Mouse (Mus musculus): ENCODE measurements at regions not wholly inside any gene's neighbourhood (a gene's known extent, or its start where the extent isn't known, plus 50 kb on each side); places are given as distances from the start of the nearest gene placed in this dataset.

GRCm38 (mm10) chr13:37528380-37528779, 183.4 kb downstream of the Ly86 start:
- no peak for DNase-seq (ENCODE audit: low spot score in 2 of 2)

- DNase-seq (ENCODE audit: low spot score in 2 of 2): no peak
Observed at GRCm38 (mm10) chr13:37528876-37529275, 183.9 kb downstream of the Ly86 start.

- DNase-seq (ENCODE audit: low spot score in 2 of 2): peak in 1 of 2 experiments; percentile 50
Observed at GRCm38 (mm10) chr13:37531512-37532183, 186.6 kb downstream of the Ly86 start.

GRCm38 (mm10) chr13:37532596-37533170, 187.7 kb downstream of the Ly86 start:
- DNase-seq (ENCODE audit: low spot score in 2 of 2): no peak

GRCm38 (mm10) chr13:37533851-37534250, 188.8 kb downstream of the Ly86 start:
- no peak for DNase-seq (ENCODE audit: low spot score in 2 of 2)

- DNase-seq (ENCODE audit: low spot score in 2 of 2): no peak
Observed at GRCm38 (mm10) chr13:37537330-37537729, 192.3 kb downstream of the Ly86 start.

- no peak for DNase-seq (ENCODE audit: low spot score in 2 of 2)
Observed at GRCm38 (mm10) chr13:37537793-37538192, 192.8 kb downstream of the Ly86 start.

- DNase-seq (ENCODE audit: low spot score in 2 of 2): no peak
Observed at GRCm38 (mm10) chr13:37540980-37541531, 196.0 kb downstream of the Ly86 start.

GRCm38 (mm10) chr13:37541674-37542073, 196.7 kb downstream of the Ly86 start:
- peak in 1 of 2 experiments; percentile 50 for DNase-seq (ENCODE audit: low spot score in 2 of 2)

- no peak for DNase-seq (ENCODE audit: low spot score in 2 of 2)
Observed at GRCm38 (mm10) chr13:37542744-37543196, 197.8 kb downstream of the Ly86 start.

- DNase-seq (ENCODE audit: low spot score in 2 of 2): no peak
Observed at GRCm38 (mm10) chr13:37543788-37544187, 198.8 kb downstream of the Ly86 start.

GRCm38 (mm10) chr13:37544696-37545095, 199.7 kb downstream of the Ly86 start:
- DNase-seq (ENCODE audit: low spot score in 2 of 2): no peak

GRCm38 (mm10) chr13:37546556-37546955, 201.5 kb downstream of the Ly86 start:
- no peak for DNase-seq (ENCODE audit: low spot score in 2 of 2)

GRCm38 (mm10) chr13:37550584-37550983, 205.6 kb downstream of the Ly86 start:
- DNase-seq (ENCODE audit: low spot score in 2 of 2): no peak

GRCm38 (mm10) chr13:37553392-37553791, 208.4 kb downstream of the Ly86 start:
- DNase-seq (ENCODE audit: low spot score in 2 of 2): no peak

GRCm38 (mm10) chr13:37557183-37557582, 212.2 kb downstream of the Ly86 start:
- no peak for DNase-seq (ENCODE audit: low spot score in 2 of 2)

GRCm38 (mm10) chr13:37557766-37558165, 212.8 kb downstream of the Ly86 start:
- no peak for DNase-seq (ENCODE audit: low spot score in 2 of 2)

- no peak for DNase-seq (ENCODE audit: low spot score in 2 of 2)
Observed at GRCm38 (mm10) chr13:37559056-37559455, 214.0 kb downstream of the Ly86 start.

GRCm38 (mm10) chr13:37559706-37560313, 214.8 kb downstream of the Ly86 start:
- no peak for DNase-seq (ENCODE audit: low spot score in 2 of 2)

GRCm38 (mm10) chr13:37560387-37560786, 215.4 kb downstream of the Ly86 start:
- peak in 1 of 2 experiments; percentile 27 for DNase-seq (ENCODE audit: low spot score in 2 of 2)

- peak in 1 of 2 experiments; percentile 31 for DNase-seq (ENCODE audit: low spot score in 2 of 2)
Observed at GRCm38 (mm10) chr13:37560800-37561199, 215.8 kb downstream of the Ly86 start.

- peak in 1 of 2 experiments; percentile 24 for DNase-seq (ENCODE audit: low spot score in 2 of 2)
Observed at GRCm38 (mm10) chr13:37561437-37561836, 216.4 kb downstream of the Ly86 start.
